Mouse (Mus musculus) liver, embryonic 12.5 days (tissue): Measurements from ENCODE around the gene Tpm1. TPM values are rescaled to one million over a fixed set of nuclear protein-coding genes. Genes with fewer than 3 reads are reported as not detected.

ENCODE experiments used
- ATAC-seq: fragments of 200-750 bp; cut with Nextera tagmentation; 2 replicates; pipeline ENCODE4 v1.8.0; 2017; ENCODE audit warnings: moderate number of reproducible peaks, mild to moderate bottlenecking, moderate library complexity
- H3K27ac ChIP-seq: fragments of 300-500 bp; sonication (generic); 2 replicates; pipeline ENCODE4 v1.5.1; 2016; ENCODE audit warnings: mild to moderate bottlenecking
- H3K27me3 ChIP-seq: fragments of 300-500 bp; sonication (generic); replicated peaks from 2 replicates; pipeline ENCODE4 v1.6.1; 2016; ENCODE audit warnings: mild to moderate bottlenecking, moderate library complexity
- H3K36me3 ChIP-seq: fragments of 300-500 bp; sonication (generic); 2 replicates; pipeline ENCODE4 v1.6.1; 2016; ENCODE audit warnings: mild to moderate bottlenecking, moderate library complexity
- H3K4me1 ChIP-seq: fragments of 300-500 bp; sonication (generic); 2 replicates; pipeline ENCODE4 v1.6.1; 2016
- H3K4me2 ChIP-seq: fragments of 300-500 bp; sonication (generic); 2 replicates; pipeline ENCODE4 v1.6.1; 2016; ENCODE audit warnings: mild to moderate bottlenecking, moderate library complexity
- H3K4me3 ChIP-seq: fragments of 300-500 bp; sonication (generic); 2 replicates; pipeline ENCODE4 v1.5.1; 2016; ENCODE audit warnings: mild to moderate bottlenecking, moderate library complexity
- H3K9ac ChIP-seq: fragments of 300-500 bp; sonication (generic); 2 replicates; pipeline ENCODE4 v1.6.1; 2016; ENCODE audit warnings: mild to moderate bottlenecking, moderate library complexity
- H3K9me3 ChIP-seq: fragments of 300-500 bp; sonication (generic); replicated peaks from 2 replicates; pipeline ENCODE4 v1.6.1; 2016; ENCODE audit warnings: mild to moderate bottlenecking, moderate library complexity
- WGBS: fragments of 180-500 bp; shearing (Covaris S2); methylation state at CpG from one replicate; pipeline ENCODE4 v1.1.7; 2016; ENCODE audit not compliant: insufficient replicate concordance; 5-methylcytosine and 5-hydroxymethylcytosine counted together
- polyA plus RNA-seq: library from polyadenylated mRNA; unstranded; fragments of >200 nt; fragmentation: Nextera tagmentation; extraction: Ambion mirVana; gene quantifications from 2 replicates; pipeline ENCODE4 v1.2.1, GENCODE M21; 2016

Gene Tpm1
- polyA plus RNA-seq, 1 experiment from 2014 or later: 214 TPM

DNA sequence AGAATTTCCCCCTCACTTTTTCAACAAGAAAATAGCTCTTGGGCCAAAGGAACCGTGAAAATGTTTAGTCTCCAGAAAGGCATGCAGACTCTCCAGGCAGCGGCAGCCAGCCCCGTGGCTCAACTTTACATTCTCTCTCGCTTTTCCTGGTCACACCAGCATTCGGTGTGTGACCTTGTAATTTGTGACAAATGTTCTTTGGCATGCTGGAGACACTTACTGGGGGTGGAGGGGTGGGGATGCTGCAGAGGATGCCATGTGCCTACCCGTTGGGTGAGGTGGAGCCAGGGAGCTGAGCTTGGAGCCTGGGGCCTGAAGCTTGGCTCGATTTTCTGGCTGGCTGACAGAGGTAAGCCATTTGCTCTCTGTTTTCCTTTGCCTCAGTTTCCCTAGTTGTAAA is 22.4 kb upstream of the Tpm1 start:
- Histone ChIP-seq H3K4me2 (no peak overlapping the region), H3K9ac (no peak overlapping the region), H3K27ac (0 out of 2 replicates have a peak overlapping the region, but pooled peaks have one; percentile 14), H3K4me1 (peaks cover 29% of the 10 kb centered on the region), H3K4me3 (no peak overlapping the region), H3K27me3 (no peaks in the 10 kb centered on the region), H3K9me3 (no peaks in the 10 kb centered on the region), H3K36me3 (no peaks in the 10 kb centered on the region)
- ATAC-seq: no peak
- WGBS: 57% methylated on average over 7 of the region's 7 CpGs

- Histone ChIP-seq H3K9me3 (no peaks in the 10 kb centered on the region), H3K27me3 (no peaks in the 10 kb centered on the region), H3K27ac (no peak overlapping the region), H3K36me3 (no peaks in the 10 kb centered on the region), H3K4me1 (peaks cover 24% of the 10 kb centered on the region), H3K4me3 (no peak overlapping the region), H3K9ac (no peak overlapping the region), H3K4me2 (no peak overlapping the region)
- peak; percentile 57; the same call in 1 of the 2 replicates for ATAC-seq
- WGBS: 27% methylated on average over 6 of the region's 6 CpGs
Measured at GRCm38 (mm10) chr9:67071103-67071502, 21.9 kb upstream of the Tpm1 start.

DNA sequence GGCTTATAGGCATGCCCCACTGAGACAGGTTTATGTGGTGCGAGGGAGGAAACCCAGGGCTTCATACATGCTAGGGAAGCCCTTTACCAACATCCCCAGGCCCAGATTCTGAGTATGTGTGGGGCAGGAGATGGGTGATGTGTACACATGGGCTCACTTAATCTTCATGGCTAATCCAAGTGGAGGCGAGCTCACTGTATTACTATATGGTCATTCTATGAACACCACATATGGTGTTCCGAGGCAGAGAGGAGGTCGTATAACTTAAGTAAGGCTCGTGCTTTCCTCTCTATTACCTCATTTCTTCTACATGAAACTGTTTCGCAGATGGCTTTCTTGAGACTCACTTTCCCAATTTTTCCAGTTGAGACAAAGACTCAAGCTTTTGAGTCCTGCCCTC is 17.4 kb upstream of the Tpm1 start:
- 72% methylated on average over 6 of the region's 6 CpGs for WGBS
- H3K4me3 ChIP-seq: no peak overlapping the region
- H3K27me3 ChIP-seq: no peaks in the 10 kb centered on the region
- no peak overlapping the region for H3K9ac ChIP-seq
- no peak overlapping the region for H3K4me2 ChIP-seq
- no peaks in the 10 kb centered on the region for H3K36me3 ChIP-seq
- peaks cover 14% of the 10 kb centered on the region for H3K4me1 ChIP-seq
- H3K27ac ChIP-seq: no peak overlapping the region
- ATAC-seq: no peak
- no peaks in the 10 kb centered on the region for H3K9me3 ChIP-seq

GRCm38 (mm10) chr9:67059714-67060113 is 10.5 kb upstream of the Tpm1 start:
- Histone ChIP-seq H3K36me3 (no peaks in the 10 kb centered on the region), H3K9ac (no peak overlapping the region), H3K4me3 (no peak overlapping the region), H3K27me3 (no peaks in the 10 kb centered on the region), H3K4me1 (no peaks in the 10 kb centered on the region), H3K4me2 (no peak overlapping the region), H3K9me3 (no peaks in the 10 kb centered on the region), H3K27ac (no peak overlapping the region)
- WGBS: 61% methylated on average over 12 of the region's 12 CpGs
- no peak for ATAC-seq

- no peak overlapping the region for H3K9ac ChIP-seq
- 69% methylated on average over 6 of the region's 6 CpGs for WGBS
- no peak overlapping the region for H3K27ac ChIP-seq
- H3K36me3 ChIP-seq: no peaks in the 10 kb centered on the region
- no peaks in the 10 kb centered on the region for H3K9me3 ChIP-seq
- 0 out of 2 replicates have a peak, but pooled peaks cover 2% of the 10 kb centered on the region for H3K27me3 ChIP-seq
- no peaks in the 10 kb centered on the region for H3K4me1 ChIP-seq
- H3K4me3 ChIP-seq: no peak overlapping the region
- H3K4me2 ChIP-seq: no peak overlapping the region
- ATAC-seq: no peak
Measured at GRCm38 (mm10) chr9:67058366-67058765, 9.2 kb upstream of the Tpm1 start.

GRCm38 (mm10) chr9:67050736-67051337 is 1.6 kb upstream of the Tpm1 start:
- ATAC-seq: no peak
- no peak overlapping the region for H3K27ac ChIP-seq
- no peaks in the 10 kb centered on the region for H3K36me3 ChIP-seq
- H3K27me3 ChIP-seq: peaks cover 73% of the 10 kb centered on the region
- no peak overlapping the region for H3K4me3 ChIP-seq
- WGBS: 75% methylated on average over 6 of the region's 6 CpGs
- no peaks in the 10 kb centered on the region for H3K9me3 ChIP-seq
- peaks cover 33% of the 10 kb centered on the region for H3K4me1 ChIP-seq
- no peak overlapping the region for H3K9ac ChIP-seq
- no peak overlapping the region for H3K4me2 ChIP-seq

DNA sequence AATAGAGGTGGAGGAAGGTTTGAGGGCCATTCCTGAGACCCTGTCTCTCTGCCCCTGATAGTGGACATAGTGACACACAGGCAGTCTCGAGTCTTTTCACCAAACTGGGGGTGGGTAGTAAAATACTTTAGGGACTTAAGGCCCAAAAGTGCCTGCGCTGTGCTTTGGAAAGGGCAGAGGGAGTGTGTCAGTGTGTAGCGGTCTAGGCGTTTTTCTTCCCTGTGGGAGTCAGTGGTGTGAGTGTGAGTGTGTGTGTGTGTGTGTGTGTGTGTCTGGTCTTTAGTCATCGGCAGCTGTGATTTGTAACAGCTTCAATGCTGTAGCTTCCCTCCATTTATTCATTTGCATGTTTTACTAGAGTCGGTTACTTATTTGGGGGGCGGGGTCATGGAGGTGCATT is 630 bp upstream of the Tpm1 start:
- ATAC-seq: no peak
- Histone ChIP-seq H3K27me3 (peaks cover 83% of the 10 kb centered on the region), H3K9me3 (no peaks in the 10 kb centered on the region), H3K4me2 (peak overlapping the region; percentile 73), H3K36me3 (no peaks in the 10 kb centered on the region), H3K27ac (no peak overlapping the region), H3K4me1 (peaks cover 40% of the 10 kb centered on the region), H3K4me3 (peak overlapping the region; percentile 56), H3K9ac (no peak overlapping the region)
- 32% methylated on average over 7 of the region's 7 CpGs for WGBS

DNA sequence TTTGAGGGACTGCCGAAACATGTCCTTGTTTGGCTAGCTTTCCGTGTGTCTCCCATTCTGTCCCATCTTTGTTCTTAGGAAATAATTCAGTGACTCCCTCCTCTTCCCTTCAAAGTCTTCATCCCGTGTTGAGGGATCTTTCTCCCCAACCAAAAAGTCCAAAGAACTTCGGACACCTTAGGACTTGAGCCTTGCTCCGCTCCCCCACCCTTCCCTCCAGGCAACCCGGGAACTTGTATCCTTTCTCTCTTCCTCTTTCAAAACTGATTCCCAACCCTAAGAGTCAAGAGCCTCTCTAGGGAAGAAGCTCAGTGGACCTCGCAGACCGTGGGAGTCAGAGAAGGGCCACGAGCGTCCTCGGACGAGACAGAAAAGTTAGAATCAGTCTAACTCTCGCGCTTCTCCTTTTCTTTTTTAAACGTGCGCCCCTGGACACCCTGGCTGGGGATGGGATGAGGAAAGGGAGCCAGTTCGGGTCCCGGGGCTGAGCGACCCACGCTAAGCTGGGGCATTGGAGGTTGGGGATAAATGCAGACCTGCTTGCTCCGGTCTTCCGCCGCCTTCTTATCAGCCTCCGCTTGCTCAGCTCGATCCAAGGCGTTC is 622 bp downstream of the Tpm1 start:
- Histone ChIP-seq H3K4me3 (peak overlapping the region; percentile 56), H3K27me3 (peaks cover 83% of the 10 kb centered on the region), H3K36me3 (no peaks in the 10 kb centered on the region), H3K27ac (peak overlapping the region; percentile 54), H3K4me2 (peak overlapping the region; percentile 73), H3K9me3 (no peaks in the 10 kb centered on the region), H3K9ac (peak overlapping the region; percentile 58), H3K4me1 (peaks cover 48% of the 10 kb centered on the region)
- ATAC-seq: no peak
- whole genome bisulfite sequencing: 1% methylated on average over 26 of the region's 26 CpGs

DNA sequence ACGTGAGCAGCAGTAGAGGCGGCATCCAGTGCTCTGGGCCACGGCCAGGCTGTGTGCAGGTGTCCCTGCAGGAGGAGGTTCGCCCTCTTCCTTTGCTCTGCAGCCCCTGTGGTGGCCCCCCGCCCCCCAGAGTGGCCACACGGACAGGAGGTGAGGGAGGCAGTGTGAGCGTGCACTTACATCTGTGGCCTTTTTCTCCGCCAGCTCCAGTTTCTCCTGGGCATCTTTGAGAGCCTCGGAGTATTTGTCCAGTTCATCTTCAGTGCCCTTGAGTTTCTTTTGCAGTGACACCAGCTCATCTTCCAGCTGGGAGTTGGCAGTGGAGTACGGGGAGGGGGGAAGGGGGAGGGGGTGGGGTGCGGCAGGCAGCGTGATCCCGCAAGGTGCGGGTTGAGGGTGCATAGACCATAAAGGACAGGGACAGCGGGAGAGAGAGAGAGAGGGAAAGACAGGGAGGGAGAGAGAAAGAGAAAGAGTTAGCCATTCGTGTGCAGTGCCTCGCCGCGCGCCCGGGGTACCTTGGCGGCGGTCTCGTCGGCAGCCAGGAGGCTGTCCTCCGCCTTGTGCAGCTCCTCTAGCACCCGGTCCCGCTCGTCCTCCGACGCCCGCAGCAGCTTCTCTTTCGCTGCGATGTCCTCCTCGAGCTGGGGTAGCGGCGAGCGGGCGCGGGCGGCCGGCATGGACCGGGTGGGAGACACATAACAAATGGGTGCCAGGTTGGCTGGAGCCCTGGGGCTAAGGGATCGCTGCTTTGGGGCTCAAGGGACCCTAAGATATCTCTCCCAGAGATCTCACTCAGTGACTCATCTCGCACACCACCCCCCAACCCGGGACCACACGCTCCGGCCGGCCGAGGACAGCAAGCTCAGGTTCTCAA is 1.4 kb downstream of the Tpm1 start:
- WGBS: 1% methylated on average over 49 of the region's 50 CpGs
- Histone ChIP-seq H3K27ac (no peak overlapping the region; the same call in 1 of the 2 replicates), H3K27me3 (peaks cover 78% of the 10 kb centered on the region), H3K4me2 (peak overlapping the region; percentile 73), H3K4me1 (peaks cover 48% of the 10 kb centered on the region), H3K9me3 (no peaks in the 10 kb centered on the region), H3K36me3 (no peaks in the 10 kb centered on the region), H3K9ac (peak overlapping the region; percentile 58), H3K4me3 (peak overlapping the region; percentile 56)
- no peak for ATAC-seq

- H3K4me1 ChIP-seq: peaks cover 55% of the 10 kb centered on the region
- peaks cover 71% of the 10 kb centered on the region for H3K27me3 ChIP-seq
- H3K4me3 ChIP-seq: peak overlapping the region; percentile 56
- H3K27ac ChIP-seq: no peak overlapping the region
- no peak for ATAC-seq
- peak overlapping the region; percentile 58 for H3K9ac ChIP-seq
- no peaks in the 10 kb centered on the region for H3K36me3 ChIP-seq
- peak overlapping the region; percentile 73 for H3K4me2 ChIP-seq
- H3K9me3 ChIP-seq: no peaks in the 10 kb centered on the region
- 5% methylated on average over 15 of the region's 15 CpGs for WGBS
Measured at GRCm38 (mm10) chr9:67046881-67047605, 2.2 kb downstream of the Tpm1 start.

- Histone ChIP-seq H3K27me3 (peaks cover 61% of the 10 kb centered on the region), H3K27ac (no peak overlapping the region)
- WGBS: 8% methylated on average over 5 of the region's 5 CpGs
Measured at GRCm38 (mm10) chr9:67045966-67046602, 3.1 kb downstream of the Tpm1 start.

More at GRCm38 (mm10) chr9:67045966-67046602, 3.1 kb downstream of the Tpm1 start:
- H3K9ac ChIP-seq: no peak overlapping the region
- H3K9me3 ChIP-seq: no peaks in the 10 kb centered on the region
- H3K4me2 ChIP-seq: 0 out of 2 replicates have a peak overlapping the region, but pooled peaks have one; percentile 73
- no peak for ATAC-seq
- no peaks in the 10 kb centered on the region for H3K36me3 ChIP-seq
- H3K4me1 ChIP-seq: peaks cover 64% of the 10 kb centered on the region
- H3K4me3 ChIP-seq: no peak overlapping the region
